Mouse (Mus musculus): ENCODE data around the gene Gm17361.
"Not testable (repeated sequence)": the region's sequence is repeated elsewhere in the genome, so short reads cannot be mapped to it uniquely, and the experiment has no call there.

Gene Gm17361

DNA sequence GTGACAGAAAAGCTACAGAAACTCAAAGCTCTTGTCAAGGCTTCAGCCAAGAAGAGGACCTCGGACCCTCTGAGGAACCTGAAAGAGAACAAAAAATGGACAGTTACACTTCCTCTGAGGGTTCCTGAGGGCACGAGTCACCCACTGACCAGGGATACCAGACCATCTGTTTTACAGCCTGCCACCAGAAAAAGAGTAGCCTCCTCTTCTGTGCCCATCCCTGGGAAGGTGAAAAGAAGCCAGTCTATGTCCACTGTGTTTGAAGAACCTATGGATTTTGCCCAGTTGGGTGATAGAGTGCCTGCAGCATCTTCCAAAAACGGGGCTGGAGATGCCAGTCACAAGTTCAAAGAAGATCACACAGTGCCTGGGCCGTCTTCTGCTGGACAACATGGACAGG lies at the start of gene Gm17361:
Gm17361 (plus strand) TSS at position 301 of the 400 bp plus-strand sequence.
- DNase-seq (ENCODE audit: extremely low spot score, low spot score), result not testable (repeated sequence)

Data from neural tube, embryonic 10.5 days (tissue).